Mouse (Mus musculus) Muller cell, postnatal 12 days (primary cell): ENCODE results near the gene 1700092M07Rik.
A peak's percentile ranks its signal among the peaks of the same experiment; 100 is the strongest.

Experiments used
- DNase-seq: peaks from one replicate; pipeline ENCODE4 v3.0.0-alpha.2; 2015; ENCODE audit errors: inconsistent ontology term

The 1700092M07Rik gene

GRCm38 (mm10) chr19:8742176-8742575 lies 1.7 kb downstream of the 1700092M07Rik start:
- no peak for DNase-seq

- no peak for DNase-seq
These were observed 4.9 kb downstream of the 1700092M07Rik start for GRCm38 (mm10) chr19:8745382-8745781.

DNA sequence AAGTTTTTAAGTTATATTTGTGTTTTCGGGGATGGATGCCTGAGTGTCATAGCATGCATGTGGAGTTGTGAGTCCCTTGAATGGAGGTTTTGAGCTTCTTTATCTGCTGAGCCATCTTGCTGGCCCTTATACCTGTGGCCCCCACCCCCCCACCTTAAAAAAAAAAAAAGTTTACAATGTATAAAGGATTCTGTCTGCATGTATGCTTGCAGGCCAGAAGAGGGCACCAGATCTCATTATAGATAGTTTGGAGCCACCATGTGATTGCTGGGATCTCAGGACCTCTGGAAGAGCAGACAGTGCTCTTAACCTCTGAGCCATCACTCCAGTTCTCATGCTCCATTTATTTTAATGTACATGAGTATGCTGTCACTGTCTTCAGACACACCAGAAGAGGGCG lies 6.8 kb downstream of the 1700092M07Rik start:
- DNase-seq, result no peak

DNA sequence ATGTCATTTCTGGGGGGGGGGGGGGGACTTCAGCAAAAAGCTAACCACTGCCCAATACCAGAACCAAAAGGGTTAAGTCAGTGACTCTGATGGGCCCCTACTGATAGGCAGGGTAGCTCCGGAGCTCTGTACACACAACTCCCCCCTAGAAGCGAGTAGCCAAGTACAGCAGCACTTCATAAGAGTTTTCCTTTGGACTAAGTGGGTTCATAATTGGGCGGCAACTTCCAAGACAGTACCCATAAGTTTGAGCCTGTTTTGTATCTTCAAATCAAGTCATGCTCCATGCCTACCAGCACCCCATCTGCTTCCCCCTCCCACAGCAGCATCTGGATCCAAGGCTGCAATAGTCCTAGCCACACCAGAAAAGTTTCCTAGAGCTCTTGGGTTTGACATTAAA lies 15.1 kb downstream of the 1700092M07Rik start:
- DNase-seq, result no peak

DNA sequence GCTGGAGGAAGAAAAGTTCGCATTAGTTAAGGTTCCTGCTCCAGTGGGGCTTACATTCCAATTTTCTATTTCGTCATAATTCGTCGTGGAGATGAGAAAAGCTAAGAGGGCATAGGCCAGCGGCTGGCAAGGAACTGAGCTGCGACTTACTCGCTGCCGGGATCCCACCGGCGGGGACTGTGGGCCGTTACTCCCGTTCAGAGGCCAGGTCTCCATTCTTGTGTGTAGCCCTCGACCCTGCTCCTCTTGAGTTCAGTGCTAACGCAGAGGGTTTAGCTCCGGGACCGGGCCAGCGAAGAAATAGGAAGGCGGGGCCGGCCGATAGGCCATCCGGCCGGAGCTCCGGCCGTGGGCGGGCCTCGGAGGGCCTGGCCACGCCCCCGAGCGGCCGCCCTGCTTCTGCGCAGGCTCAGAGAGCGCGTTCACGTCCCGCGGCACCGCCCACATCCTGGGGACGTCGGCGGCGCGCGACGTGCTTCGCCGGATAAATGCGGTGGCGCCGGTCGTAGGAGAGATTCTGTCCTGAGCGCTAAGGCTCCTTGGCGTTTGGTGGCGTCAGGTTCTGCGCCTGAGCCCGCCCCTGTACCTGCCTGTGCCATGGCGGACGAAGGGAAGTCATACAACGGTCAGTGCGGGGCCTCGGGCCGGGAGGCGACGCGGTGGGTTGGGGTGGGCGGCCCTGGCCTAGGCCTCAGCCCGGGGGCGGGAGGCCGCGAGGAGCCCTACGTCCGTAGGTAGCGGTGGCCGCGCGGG lies 16.3 kb downstream of the 1700092M07Rik start, which contains the start of gene Nxf1:
Gene Nxf1 (plus strand): TSS at position 439 of the 753 bp plus-strand sequence.
- DNase-seq, result peak; percentile 97

GRCm38 (mm10) chr19:8757471-8757998 lies 17.0 kb downstream of the 1700092M07Rik start:
- peak; percentile 39 for DNase-seq

- DNase-seq, result no peak
These were observed 18.4 kb downstream of the 1700092M07Rik start for GRCm38 (mm10) chr19:8758899-8759298.

DNA sequence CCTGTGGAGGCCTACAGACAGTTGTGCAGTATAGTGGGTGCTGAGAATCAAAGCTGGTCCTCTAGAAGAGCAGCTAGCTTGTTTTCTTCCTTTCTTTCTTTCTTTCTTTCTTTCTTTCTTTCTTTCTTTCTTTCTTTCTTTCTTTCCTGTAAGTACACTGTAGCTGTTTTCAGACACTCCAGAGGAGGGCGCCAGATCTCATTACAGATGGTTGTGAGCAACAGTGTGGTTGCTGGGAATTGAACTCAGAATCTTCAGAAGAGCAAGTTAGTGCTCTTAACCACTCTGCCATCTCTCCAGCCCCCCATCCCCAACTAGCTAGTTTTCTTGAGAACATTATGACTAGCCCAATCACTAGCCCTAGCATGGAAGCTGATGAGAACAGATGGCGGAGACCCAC lies 20.2 kb downstream of the 1700092M07Rik start:
- DNase-seq, result no peak

DNA sequence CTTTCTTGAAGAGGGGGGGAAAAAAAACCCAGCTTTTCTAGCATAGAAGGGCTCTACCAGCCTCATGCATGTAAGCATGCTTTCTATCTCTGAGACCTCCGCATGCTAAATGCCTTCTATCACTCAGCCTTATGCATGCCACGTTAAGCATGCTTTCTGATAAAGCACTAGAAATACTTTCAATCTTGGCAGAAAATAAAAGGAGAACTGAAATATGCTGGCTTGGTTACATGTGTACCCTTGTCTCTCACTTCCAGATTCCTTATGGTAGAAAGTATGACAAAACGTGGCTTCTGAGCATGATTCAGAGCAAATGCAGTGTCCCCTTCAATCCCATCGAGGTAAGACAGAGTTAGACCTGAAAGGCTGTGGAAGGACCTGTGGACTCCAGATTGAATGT lies 22.8 kb downstream of the 1700092M07Rik start:
- no peak for DNase-seq

DNA sequence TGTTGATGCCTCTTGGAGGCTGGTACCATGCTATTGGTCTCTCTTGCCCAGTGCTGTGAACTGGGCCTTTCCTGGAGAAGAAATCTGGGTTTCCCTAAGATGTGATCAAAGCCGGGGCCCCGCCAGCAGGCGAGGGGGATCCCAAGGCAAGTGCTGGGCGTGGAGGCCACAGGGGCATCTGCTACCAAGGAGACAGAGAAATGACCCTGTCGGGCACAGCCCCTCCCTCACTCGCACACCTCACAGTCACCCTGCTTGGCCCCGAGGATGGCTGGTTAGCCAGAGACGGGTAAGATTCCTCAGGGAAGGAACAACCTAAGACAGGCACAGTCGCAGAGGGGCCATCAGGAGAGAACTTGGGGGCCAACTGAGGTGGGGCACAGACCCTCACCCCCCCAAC lies 25.0 kb downstream of the 1700092M07Rik start:
- DNase-seq, result no peak

- DNase-seq, result peak; percentile 70
These were observed 30.2 kb downstream of the 1700092M07Rik start, which contains the start of gene Tmem223 for GRCm38 (mm10) chr19:8770567-8771270. Gene Tmem223 (plus strand): TSS chr19:8770996.

DNA sequence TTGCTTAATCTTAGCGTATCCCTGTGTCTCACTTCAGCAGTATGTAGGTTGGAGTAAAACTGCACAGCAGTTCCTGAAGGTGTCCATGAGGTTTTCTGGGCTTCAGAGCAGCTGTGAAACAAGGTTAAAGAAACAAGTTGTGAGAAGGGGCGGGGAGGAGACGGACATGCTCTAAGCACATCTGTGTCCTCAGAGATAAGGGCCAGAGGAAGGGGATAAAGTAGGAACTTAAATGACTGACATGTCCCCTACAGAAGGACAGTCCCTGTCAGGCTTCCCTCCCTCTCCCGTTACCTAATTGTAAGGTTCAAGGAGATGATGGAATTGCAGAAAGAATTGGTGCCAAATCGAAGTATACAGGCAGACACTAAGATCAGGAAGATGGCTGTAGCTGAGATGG lies 32.5 kb downstream of the 1700092M07Rik start:
- DNase-seq, result no peak

DNA sequence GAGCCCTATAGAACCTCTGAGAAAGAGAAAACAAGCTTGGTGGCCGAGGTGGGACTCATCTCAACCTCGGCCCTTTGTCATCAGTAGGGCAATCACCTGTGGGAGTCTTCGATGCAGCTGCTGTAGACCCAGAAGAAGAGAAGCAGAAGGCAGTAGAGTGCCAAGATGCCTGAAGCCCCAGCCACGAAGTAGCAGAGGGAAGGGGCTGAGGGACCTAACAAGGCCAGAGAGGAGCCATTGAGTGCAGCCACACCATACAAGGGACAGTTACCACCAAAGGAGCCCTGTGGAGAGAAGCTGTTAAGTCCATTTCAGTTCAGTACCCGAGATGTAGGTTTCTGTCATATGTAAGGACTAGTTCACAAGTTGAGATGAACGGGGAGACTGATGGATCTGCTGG lies 32.9 kb downstream of the 1700092M07Rik start:
- DNase-seq, result no peak

DNA sequence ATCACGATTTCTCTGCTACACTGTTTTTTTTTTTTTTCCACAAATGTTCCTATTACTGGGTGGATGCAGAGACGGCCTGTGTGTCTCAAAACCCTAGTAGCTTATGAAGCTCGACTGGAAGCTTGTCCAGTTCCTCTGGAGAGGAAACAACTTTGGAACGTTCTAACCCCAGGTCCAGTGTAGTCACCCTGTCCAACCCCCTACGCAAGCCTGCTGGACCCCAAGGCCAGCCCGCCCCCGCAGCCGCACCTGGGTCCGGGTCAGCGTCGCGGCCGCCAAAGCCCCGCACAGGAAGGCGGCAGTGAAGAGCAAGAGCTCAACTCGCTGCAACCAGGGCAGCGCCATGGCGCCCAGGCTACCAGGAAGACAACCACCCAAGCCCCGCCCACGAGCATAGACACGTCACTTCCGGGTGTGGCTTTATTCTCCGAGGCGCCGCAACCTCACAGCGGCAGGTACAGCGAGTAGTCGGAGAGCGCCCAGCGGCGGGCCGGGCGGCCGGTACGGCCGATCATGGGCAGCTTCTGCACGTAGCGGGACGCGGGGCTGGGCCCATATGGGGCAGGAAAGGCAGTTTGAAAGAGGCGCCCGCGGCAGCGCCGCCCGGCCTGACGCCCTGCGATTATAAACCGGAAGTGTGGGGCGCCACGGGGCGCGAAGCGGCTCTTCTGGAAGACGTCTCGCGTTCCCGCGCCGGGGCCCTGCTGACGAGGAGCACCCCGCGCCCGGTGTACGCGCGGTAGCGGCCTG lies 33.7 kb downstream of the 1700092M07Rik start, which contains the start of gene Tmem179b:
Gene Tmem179b (minus strand): TSS at position 382 of the 750 bp plus-strand sequence.
- peak; percentile 93 for DNase-seq

DNA sequence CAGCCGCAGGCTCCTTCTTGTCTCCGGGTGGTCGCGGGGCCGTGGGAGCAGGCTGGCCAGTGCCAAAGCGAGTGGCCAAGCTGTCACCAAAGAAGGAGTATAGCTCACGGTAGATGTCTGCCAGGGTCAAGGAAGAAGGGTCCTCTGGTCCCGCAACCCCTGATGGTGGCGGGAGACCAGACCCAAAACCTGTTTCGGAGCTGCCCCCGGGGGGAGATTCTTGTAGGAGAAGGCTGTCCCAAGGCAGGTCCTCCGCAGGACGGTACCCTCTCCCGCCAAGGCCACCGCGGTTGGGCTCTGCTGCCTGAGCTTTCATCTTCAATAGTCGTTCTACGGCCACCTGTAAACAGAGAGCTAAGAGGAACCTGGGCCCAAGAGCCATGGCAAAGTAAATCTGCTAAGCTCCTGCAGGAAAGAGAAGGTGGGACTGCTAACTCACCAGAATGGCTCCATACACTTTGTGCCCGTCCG lies 34.5 kb downstream of the 1700092M07Rik start:
- DNase-seq, result peak; percentile 27

DNA sequence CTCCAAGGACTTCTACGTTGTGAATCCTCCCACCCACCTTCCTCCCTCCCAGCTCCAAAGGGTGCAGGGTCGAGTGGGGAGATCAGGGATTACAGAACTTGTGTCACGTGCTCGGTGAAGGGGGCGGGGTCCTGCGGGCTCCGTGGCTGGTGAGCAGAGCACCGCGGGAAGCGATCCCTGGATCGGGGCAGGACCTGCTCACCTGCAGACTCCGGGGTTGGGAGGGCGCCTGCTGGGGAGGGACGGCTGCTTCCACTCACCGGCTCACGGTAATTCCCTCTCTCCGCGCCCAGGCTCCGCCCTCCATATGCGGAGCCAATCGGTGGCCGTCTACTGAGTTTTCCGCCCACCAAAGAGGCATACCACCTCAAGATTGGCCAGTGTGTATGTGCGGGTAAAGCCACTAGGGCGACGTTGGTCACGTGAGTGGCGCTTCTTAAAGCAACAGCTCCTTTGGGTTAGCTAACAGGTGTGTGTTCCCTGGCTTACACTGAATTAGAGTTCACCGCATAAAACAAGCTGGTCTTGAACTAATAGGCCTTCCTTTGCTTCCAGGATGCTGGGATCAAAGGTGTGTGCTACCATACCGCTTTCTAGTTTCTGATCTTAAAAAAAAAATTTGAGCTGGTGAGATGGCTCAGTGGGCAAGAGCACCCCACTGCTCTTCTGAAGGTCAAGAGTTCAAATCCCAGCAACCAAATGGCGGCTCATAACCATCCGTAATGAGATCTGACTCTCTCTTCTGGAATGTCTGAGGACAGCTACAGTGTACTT lies 45.7 kb downstream of the 1700092M07Rik start, which contains the start of gene Taf6l:
Gene Taf6l (minus strand): TSS at position 410 of the 774 bp plus-strand sequence.
- DNase-seq, result peak; percentile 93

DNA sequence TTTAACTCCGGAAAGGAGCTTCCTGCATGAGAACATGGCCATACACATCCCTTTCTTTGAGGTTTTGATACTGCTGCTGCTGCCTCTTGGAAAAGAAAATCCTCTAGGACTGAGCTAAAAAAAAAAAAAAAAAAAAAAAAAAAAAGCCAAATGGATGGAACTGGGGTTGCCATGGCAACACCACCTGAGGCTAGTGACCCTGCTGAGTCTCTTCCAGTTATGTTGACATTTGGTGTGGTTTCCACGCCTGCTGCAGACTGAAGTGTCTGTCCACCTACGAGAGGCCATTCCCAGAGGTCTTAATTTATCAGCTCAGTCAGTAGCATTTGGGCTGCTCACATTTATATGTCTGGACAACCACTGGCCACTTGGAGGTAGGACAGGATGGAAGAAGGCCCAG lies 48.0 kb downstream of the 1700092M07Rik start:
- no peak for DNase-seq

GRCm38 (mm10) chr19:8789171-8789570 lies 48.7 kb downstream of the 1700092M07Rik start:
- DNase-seq, result no peak

- DNase-seq, result no peak
These were observed 49.7 kb downstream of the 1700092M07Rik start for GRCm38 (mm10) chr19:8790171-8790570.
